Mouse (Mus musculus) stomach, embryonic 14.5 days (tissue): ENCODE data around the gene Grik4. TPM values are rescaled to one million over a fixed set of nuclear protein-coding genes. Genes with fewer than 3 reads are reported as not detected.
"Not testable (repeated sequence)": the region's sequence is repeated elsewhere in the genome, so short reads cannot be mapped to it uniquely, and the experiment has no call there.

Source experiments
- ATAC-seq: fragments of 200-750 bp; cut with Nextera tagmentation; 2 replicates; pipeline ENCODE4 v1.8.0; 2017; ENCODE audit warnings: low read depth, moderate TSS enrichment; ENCODE audit not compliant: insufficient number of reproducible peaks, insufficient read depth, low FRiP score
- H3K27ac ChIP-seq: fragments of 300-500 bp; sonication (generic); 2 replicates; pipeline ENCODE4 v1.5.1; 2014; ENCODE audit warnings: mild to moderate bottlenecking, low read length, moderate library complexity, mixed read lengths
- H3K27me3 ChIP-seq: fragments of 300-500 bp; sonication (generic); 2 replicates; pipeline ENCODE4 v1.6.1; 2014; ENCODE audit warnings: low read length, control low read depth, mixed read lengths; ENCODE audit not compliant: control insufficient read depth, insufficient read depth
- H3K36me3 ChIP-seq: fragments of 300-500 bp; sonication (generic); 2 replicates; pipeline ENCODE4 v1.6.1; 2014; ENCODE audit warnings: mild to moderate bottlenecking, control low read depth, low read length, moderate library complexity, mixed read lengths; ENCODE audit not compliant: control insufficient read depth, insufficient read depth
- H3K4me1 ChIP-seq: fragments of 300-500 bp; sonication (generic); 2 replicates; pipeline ENCODE4 v1.6.1; 2014; ENCODE audit warnings: low read length, control low read depth, mixed read lengths; ENCODE audit not compliant: control insufficient read depth, insufficient read depth
- H3K4me2 ChIP-seq: fragments of 300-500 bp; sonication (generic); replicated peaks from 2 replicates; pipeline ENCODE4 v1.6.1; 2014; ENCODE audit warnings: low read depth, low read length, control low read depth
- H3K4me3 ChIP-seq: fragments of 300-500 bp; sonication (generic); 2 replicates; pipeline ENCODE4 v1.5.1; 2014; ENCODE audit warnings: low read depth, low read length, control low read depth
- H3K9ac ChIP-seq: fragments of 300-500 bp; sonication (generic); replicated peaks from 2 replicates; pipeline ENCODE4 v1.6.1; 2014; ENCODE audit warnings: low read depth, mild to moderate bottlenecking, control low read depth, low read length, moderate library complexity, mixed read lengths
- H3K9me3 ChIP-seq: fragments of 300-500 bp; sonication (generic); 2 replicates; pipeline ENCODE4 v1.6.1; 2016; ENCODE audit warnings: low read depth, low read length, control low read depth; ENCODE audit not compliant: control insufficient read depth
- WGBS: fragments of 180-500 bp; shearing (Covaris S2); extraction: QIAGEN DNeasy Blood & Tissue Kit; methylation state at CpG from one replicate; pipeline ENCODE4 v1.1.7; 2014; 5-methylcytosine and 5-hydroxymethylcytosine counted together
- polyA plus RNA-seq: library from polyadenylated mRNA; unstranded; fragments of >200 nt; fragmentation: Nextera tagmentation; extraction: Ambion mirVana; gene quantifications from 2 replicates; pipeline ENCODE4 v1.2.1, GENCODE M21; 2014

The Grik4 gene
- polyA plus RNA-seq = 0.52 and 1.4 TPM in 2 replicates

- no peaks in the 10 kb centered on the region for H3K36me3 ChIP-seq
- H3K4me3 ChIP-seq = peak within 1 kb of the TSS; percentile 72
- peak within 1 kb of the TSS; percentile 48 for H3K9ac ChIP-seq
- no peaks in the 10 kb centered on the region for H3K27me3 ChIP-seq
- 1% methylated on average over 63 of the region's 68 CpGs for whole genome bisulfite sequencing
- peaks cover 20% of the 10 kb centered on the region for H3K4me1 ChIP-seq
- ATAC-seq = no peak
- H3K4me2 ChIP-seq = peak within 1 kb of the TSS; percentile 98
- no peak within 1 kb of the TSS for H3K27ac ChIP-seq
- no peaks in the 10 kb centered on the region for H3K9me3 ChIP-seq
Measured at GRCm38 (mm10) chr9:42943781-42944535, at the start of gene Grik4. TSS of gene Grik4 (minus strand) at chr9:42944493.

DNA sequence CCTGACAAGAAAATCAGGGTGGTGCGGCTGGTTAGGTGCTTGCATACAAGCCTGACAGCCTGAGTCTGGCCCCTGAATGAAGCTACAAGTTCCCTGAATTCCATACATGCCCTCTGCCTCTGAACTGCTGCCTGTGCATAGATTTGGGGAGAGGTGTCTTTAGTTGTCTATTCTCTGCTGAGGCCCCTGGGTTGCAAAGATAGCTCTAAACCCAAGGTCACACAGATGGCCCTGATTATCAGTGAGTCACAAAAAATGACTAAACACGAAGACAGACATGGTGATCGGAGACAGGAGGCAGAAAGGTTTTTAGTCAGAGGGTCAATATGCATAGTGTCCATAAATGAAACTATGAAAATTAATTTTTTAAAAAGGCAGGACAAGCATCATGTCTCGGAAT lies 49.4 kb upstream of the Grik4 start:
- 88% methylated on average over 4 of the region's 4 CpGs for WGBS
- Histone ChIP-seq H3K27ac (no peak overlapping the region), H3K27me3 (no peaks in the 10 kb centered on the region), H3K4me3 (no peak overlapping the region), H3K9ac (no peak overlapping the region), H3K4me1 (no peaks in the 10 kb centered on the region), H3K36me3 (peaks cover 63% of the 10 kb centered on the region), H3K9me3 (no peaks in the 10 kb centered on the region), H3K4me2 (no peak overlapping the region)
- no peak for ATAC-seq

GRCm38 (mm10) chr9:42987988-42988387 lies 43.7 kb upstream of the Grik4 start:
- Histone ChIP-seq H3K4me3 (no peak overlapping the region), H3K4me2 (no peak overlapping the region), H3K36me3 (peaks cover 65% of the 10 kb centered on the region), H3K9ac (no peak overlapping the region), H3K27me3 (no peaks in the 10 kb centered on the region), H3K4me1 (no peaks in the 10 kb centered on the region), H3K9me3 (no peaks in the 10 kb centered on the region), H3K27ac (no peak overlapping the region)
- 88% methylated on average over 4 of the region's 4 CpGs for WGBS
- no peak for ATAC-seq

- Histone ChIP-seq H3K4me3 (no peak overlapping the region), H3K4me1 (0 out of 2 replicates have a peak, but pooled peaks cover 5% of the 10 kb centered on the region), H3K4me2 (no peak overlapping the region), H3K27ac (peak overlapping the region; percentile 58; the same call in 1 of the 2 replicates), H3K9me3 (no peaks in the 10 kb centered on the region), H3K36me3 (peaks cover 58% of the 10 kb centered on the region), H3K9ac (no peak overlapping the region), H3K27me3 (no peaks in the 10 kb centered on the region)
- WGBS = 42% methylated on average over 11 of the region's 11 CpGs
- ATAC-seq = no peak; the same call in 1 of the 2 replicates
Measured at GRCm38 (mm10) chr9:42968894-42969521, 24.7 kb upstream of the Grik4 start.

- Histone ChIP-seq H3K9ac (no peak overlapping the region), H3K27me3 (no peaks in the 10 kb centered on the region), H3K9me3 (no peaks in the 10 kb centered on the region), H3K4me3 (no peak overlapping the region), H3K27ac (no peak overlapping the region), H3K36me3 (peaks cover 50% of the 10 kb centered on the region), H3K4me1 (0 out of 2 replicates have a peak, but pooled peaks cover 5% of the 10 kb centered on the region), H3K4me2 (no peak overlapping the region)
- WGBS = 85% methylated on average over 9 of the region's 9 CpGs
- ATAC-seq = no peak
Measured at GRCm38 (mm10) chr9:42967731-42968130, 23.4 kb upstream of the Grik4 start.

DNA sequence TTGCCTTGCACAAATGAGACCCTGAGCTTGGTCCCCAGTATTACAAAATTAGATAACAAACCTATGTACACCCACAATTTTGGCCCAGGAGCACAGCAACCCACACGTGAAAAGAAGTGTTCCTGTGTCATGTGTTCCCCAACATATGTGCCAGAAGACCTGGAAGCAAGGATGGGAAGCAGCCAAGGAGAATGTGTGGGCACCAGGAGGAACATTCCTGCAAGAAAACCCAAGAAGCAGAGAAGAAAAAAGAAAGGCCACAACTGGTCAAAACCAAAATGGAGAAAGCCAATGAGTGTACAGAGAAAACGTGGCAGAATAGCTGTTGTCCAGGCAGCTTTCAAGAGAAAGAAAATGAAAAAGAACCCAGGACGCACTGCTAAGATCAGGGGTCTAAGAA lies 20.5 kb upstream of the Grik4 start:
- H3K4me2 ChIP-seq, H3K27ac ChIP-seq, H3K27me3 ChIP-seq, ATAC-seq, H3K9ac ChIP-seq, H3K4me1 ChIP-seq, H3K4me3 ChIP-seq, H3K9me3 ChIP-seq: not testable (repeated sequence)
- peaks cover 22% of the 10 kb centered on the region for H3K36me3 ChIP-seq
- 88% methylated on average over 2 of the region's 3 CpGs for WGBS

DNA sequence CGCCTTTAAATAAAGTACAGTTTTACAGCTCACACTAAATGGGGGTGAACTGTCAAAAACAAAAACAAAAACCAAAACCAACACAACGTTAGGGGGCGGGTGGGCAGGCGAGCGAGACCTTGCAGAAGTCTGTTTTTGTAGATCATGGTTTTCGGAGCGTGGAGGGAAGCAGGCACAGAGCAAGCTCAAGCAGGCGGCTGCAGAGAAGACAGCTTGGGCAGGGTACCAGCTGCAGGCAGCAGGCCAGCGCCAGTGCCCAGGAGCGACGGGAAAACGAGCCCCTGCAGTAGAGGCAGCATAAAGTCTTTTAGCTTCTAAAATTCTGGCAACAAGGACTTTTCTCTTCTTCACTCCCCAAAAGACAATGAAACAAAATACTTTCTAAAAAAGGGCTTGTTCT lies 20.1 kb upstream of the Grik4 start:
- no peaks in the 10 kb centered on the region for H3K9me3 ChIP-seq
- no peak overlapping the region for H3K4me2 ChIP-seq
- no peaks in the 10 kb centered on the region for H3K27me3 ChIP-seq
- 90% methylated on average over 12 of the region's 12 CpGs for WGBS
- 0 out of 2 replicates have a peak, but pooled peaks cover 2% of the 10 kb centered on the region for H3K4me1 ChIP-seq
- H3K36me3 ChIP-seq = peaks cover 18% of the 10 kb centered on the region
- no peak overlapping the region for H3K9ac ChIP-seq
- H3K4me3 ChIP-seq = no peak overlapping the region
- ATAC-seq = no peak
- no peak overlapping the region for H3K27ac ChIP-seq

- Histone ChIP-seq H3K9me3 (no peaks in the 10 kb centered on the region), H3K36me3 (0 out of 2 replicates have a peak, but pooled peaks cover 7% of the 10 kb centered on the region), H3K4me2 (no peak overlapping the region), H3K4me1 (no peaks in the 10 kb centered on the region), H3K27ac (no peak overlapping the region), H3K27me3 (no peaks in the 10 kb centered on the region), H3K4me3 (no peak overlapping the region), H3K9ac (no peak overlapping the region)
- WGBS = 82% methylated on average over 6 of the region's 6 CpGs
- no peak for ATAC-seq
Measured at GRCm38 (mm10) chr9:42962506-42962905, 18.2 kb upstream of the Grik4 start.
